Mouse (Mus musculus) cerebellum, adult 9-10 months (tissue): ENCODE results near the gene Sh3gl3.

Source experiments
- DNase-seq: peaks from one replicate; pipeline ENCODE4 v3.0.0; 2022

The Sh3gl3 gene

DNA sequence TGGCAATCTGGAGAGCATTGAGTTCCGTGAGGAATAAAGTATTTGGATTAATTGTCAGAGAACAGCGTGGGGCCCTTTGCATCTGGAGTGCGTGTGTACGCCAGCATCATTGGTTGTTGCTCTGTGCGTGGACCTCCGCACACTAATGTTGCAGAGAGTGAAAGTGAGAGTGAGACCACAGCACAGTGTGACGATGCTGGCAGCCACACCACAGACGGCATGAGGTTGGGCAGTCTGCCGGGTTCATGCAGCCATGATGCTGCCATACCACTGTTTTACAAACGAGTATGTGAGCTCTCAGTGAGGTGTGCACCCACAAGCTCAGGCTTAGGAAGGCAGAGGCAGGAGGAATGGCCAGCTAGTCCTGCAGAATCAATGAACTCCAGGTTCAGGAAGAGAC lies 120.4 kb downstream of the Sh3gl3 start:
- DNase-seq: no peak

DNA sequence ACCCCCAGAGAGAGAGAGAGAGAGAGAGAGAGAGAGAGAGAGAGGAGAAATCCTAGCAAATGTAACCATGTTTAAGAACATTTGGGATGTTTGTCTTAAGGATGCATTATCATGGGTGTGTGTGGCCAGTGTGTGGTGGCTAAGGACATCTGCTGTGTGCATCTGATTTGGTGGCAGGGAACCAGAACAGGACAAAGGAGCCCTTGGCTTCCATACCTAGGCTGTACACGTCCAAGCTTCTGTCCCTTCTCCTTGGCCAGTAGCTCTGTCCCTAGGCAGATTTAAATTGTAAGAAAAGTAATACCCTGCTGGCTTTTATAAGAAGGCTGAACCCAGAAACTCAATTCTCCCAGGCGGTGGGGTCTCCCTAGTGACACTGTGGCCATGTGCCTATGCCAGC lies 121.0 kb downstream of the Sh3gl3 start:
- no peak for DNase-seq

DNA sequence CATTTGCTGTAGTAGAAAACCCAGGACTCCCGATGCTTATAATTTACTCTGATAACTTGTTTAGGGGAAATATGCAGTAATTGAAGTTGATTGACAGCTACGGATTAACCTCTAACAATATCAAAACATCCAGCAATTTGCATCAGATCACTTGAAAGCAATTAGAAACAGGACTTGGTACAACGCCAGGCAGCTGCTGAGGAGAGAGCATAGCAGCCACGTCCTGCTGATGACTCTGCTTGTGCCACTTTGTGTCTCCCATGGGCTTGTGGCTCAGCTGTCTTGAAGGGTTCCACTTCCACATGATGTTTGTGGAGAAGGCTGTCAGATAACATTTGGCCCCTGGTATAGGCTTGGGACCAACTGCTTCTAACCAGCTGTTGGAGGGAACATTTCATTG lies 134.8 kb downstream of the Sh3gl3 start:
- DNase-seq: no peak

DNA sequence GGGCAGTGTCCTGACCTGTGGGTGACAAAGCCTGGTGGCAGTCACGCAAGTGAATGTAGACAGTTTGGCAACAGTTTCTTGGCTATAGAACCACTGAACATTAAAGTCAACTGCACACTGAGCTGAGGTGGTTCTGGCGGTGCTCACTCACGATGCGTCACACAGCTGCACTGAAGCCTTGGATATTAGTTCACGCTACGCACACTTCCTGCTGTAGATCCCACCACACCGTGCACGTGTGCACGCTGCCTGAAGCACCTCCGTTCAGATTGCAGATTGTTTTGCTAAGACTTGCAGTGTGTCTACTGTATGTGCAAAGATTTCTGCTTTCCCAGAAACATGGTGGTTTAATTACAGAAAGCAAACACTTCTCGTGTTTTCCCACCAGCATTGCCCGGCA lies 144.9 kb downstream of the Sh3gl3 start:
- no peak for DNase-seq

DNA sequence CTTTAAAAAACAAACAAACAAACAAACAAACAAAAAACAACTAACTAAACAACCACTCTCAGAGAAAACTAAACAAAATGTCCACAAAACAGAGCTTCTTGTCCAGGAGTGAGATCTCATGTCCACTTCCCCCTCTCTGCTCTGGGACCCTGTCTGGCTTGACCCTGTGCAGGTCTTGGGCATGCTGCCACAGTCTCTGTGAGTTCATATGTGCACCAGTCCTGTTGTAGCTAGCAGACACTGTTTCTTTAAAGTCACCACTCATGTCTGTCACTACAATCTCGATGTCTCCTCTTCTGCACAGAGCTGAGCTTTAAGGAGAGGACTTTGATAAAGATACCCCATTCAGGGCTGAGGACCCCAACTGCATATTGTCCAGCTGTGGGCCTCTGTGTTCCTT lies 153.0 kb downstream of the Sh3gl3 start:
- DNase-seq: no peak

DNA sequence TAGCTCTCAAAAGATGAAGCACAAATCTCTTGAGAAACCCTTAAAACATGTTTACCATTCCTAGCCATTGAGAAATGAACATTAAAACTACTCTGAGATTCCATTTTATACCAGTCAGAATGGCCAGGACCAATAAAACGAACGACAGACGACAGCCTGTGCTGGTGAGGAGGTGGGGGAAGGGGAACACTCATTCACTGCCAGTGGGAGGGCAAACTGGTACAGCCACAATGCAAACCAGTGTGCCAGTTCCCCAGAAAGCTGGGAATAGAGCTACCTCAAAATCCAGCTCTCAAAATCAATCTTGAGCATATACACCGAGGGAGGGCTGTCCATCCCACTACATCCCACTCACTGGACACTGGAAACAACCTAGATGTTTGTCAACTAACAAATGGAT lies 153.6 kb downstream of the Sh3gl3 start:
- DNase-seq: no peak

DNA sequence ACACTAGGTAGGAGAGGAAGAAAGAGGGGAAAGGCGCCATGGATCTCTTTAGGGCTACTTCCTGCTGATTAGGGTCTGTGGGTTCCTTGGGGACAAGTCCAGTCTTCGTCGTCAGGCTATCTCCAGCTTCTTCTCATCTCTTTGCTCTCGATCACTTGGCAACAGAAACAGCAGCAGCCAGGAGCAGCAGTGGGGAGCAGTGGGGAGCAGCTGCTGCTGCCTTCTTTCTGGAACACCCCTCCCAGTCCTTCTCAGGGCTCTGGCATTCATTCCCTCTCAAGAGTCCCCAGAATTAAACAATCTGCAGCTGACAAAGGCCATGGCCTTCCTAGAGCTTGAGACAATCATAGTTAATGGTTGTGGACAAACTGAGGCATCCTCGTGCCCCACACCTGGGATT lies 154.2 kb downstream of the Sh3gl3 start:
- DNase-seq: no peak

DNA sequence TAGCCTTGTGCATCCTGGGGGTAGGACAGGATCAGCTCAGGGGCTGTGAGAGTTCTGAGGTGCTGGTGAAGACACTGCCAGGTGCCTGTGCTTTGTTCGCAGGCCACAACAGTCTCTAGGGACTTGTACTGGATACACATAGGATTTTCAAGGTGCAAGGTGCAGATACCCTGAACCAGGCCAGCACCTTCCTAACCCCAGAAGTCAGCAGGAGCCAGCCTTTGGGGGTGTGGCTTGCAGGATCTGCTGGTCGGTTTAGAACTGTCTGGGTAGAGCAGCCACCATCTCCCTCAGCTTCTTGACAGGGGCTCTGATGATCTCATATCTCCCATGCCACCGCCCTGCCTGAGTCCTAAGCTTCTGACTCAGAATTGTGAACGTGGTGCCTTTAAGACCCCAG lies 156.2 kb downstream of the Sh3gl3 start:
- no peak for DNase-seq

DNA sequence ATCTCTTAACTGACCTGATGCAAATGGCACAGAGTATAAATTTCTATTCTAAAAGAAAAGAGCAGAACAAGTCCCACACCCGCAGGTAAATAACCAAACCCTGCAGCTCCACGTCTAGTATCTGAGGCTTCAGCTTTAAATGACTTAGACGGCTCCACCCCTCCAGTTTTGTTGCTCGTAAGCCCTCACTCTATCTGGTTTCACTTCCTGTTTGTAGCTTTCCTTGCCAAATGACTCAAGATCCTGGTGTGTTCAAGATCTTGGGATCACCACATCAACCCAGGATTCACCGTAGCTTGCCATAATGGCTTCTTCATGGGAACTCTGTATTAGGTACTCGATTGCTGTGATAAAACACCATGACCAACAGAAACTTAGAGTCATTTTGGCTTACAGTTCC lies 157.2 kb downstream of the Sh3gl3 start:
- DNase-seq: no peak

DNA sequence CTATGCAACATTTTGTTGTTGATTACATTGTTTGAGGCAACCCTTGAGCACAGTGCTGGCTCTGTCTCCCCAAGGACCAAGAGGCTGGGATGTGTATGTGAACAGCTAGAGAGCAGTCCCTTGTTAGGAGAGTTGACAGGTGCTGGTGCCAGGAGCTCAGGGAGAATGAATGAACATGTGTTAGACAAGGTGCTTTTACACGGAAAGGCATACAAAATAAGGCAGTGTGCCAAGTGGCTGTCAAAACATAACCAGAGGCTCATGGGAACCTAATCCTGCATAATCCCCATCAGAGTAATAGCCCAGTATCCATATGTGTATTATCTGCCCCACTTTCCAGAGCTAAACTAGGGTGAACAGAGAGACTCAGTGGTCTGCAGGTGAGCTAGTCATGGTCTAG lies 160.4 kb downstream of the Sh3gl3 start:
- no peak for DNase-seq

DNA sequence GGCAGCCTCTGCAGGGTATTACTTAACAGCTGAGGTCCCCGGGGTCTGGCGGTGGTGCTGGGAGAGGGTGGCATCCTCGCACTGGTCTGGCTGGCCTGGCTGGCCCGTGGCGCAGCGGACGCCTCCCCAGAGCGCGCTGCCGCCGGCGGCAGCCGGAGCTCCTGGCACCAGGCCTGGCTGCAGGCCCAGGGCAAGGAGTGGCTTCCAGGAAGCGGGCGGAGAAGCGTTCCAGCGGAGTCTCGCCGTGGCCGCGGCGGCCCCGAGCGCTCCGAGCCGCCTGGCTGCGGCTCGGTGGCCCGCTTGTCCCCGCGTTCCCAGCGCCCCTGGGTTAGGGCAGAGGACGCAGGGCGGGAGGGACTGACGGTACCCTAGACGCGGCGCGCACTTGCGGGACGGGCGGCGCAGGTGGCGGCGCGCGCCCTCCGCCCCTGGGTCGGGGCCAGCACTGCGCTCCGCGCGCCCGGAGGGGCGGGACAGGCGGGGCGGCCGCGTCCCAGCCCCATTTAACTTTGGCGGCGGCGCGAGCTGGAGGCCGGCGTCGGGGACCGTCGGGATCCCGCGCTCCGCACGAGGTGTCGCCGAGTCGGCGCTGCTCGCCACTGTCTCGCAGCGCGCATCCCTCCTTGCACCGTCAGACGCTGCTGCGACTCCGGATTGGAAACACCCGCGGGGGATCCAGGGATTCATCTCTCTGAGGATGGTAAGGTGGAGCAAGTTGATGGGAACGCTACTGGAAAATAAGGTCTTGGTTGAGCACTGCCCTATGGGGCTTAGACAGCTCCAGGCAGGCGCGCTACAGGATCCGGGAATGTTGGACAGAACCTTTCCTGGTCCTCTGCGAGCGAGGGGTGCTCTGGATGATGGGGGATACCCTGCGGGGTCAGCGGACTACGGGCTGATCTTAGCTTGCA lies 161.8 kb downstream of the Sh3gl3 start, which contains the start of gene Adamtsl3:
Gene Adamtsl3 (plus strand): TSS at position 484 of the 911 bp plus-strand sequence.
- no peak for DNase-seq

DNA sequence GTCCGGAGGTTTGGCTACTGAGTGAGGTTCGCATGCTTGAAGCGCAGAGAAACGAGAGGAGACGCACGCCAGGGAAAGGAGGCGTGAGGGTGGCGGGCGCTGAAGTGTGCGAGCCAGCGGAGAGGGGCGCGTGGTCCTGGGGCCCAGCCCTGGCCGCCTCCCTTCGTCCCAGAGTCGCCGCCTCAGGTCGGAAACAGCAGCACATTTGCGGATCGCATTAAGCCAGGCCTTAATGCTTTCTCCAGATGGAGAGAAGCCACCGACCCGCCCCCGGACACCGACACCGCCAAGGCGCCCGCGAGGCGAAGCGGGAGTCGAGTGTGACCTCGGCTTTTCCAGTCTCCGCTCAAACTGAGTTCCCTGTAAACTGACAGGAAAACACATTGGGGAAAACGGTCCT lies 162.5 kb downstream of the Sh3gl3 start:
- DNase-seq: no peak

DNA sequence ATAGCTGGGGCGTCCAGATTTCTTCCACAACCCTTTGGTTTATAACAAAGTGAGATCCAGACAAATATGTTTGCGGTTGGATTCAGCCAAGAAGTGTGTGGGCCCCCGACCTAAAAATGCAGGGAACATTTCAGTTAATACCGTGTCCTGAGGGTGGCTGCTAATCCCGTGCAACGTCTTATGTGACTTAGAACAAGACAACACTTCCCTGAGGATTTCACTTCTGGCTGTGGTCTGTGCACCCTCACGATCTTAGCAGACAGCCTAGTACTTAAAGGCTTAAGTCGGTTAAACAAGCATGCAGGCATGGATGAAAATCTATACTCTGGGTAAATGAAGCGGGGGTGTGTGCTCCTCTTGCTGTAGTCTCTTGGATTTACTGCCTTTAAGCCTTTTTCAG lies 164.5 kb downstream of the Sh3gl3 start:
- no peak for DNase-seq

DNA sequence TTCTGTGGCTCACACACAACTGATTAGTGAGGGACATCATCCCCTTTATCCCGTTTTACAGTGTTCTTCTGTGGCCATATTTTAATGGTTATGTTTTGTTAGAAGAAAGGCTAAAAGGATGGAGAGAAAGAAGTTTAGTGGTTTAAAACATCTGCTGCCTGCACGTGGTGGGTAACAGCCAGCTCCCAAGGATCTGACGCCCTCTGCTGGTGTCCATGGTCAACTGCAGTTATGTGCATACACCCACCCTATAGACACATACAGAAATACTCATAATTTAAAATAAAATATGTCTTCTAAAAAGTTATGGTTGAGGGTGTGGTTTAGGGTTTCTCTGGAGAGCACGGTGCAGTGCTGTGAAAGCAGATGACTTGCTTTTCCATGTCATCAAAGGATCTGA lies 164.9 kb downstream of the Sh3gl3 start:
- DNase-seq: no peak

DNA sequence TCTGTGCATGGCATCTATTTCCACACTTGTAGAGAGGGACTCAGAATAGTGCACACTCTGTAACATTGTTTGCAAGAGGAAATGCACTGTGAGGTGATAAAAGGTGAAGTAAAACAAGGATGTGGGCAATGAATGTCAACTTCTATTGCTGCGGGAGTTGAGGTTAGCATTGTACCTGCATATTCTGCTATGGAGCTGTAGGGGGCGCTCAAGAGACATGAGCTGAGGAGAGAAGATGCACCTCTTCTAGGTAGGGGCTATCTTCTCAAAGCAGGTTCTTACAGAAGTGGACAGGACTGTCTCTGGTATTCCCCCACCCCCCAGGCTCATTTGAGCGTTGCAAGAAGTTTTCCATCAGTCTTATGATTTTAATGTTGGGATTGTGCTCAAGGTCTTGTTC lies 165.6 kb downstream of the Sh3gl3 start:
- no peak for DNase-seq

DNA sequence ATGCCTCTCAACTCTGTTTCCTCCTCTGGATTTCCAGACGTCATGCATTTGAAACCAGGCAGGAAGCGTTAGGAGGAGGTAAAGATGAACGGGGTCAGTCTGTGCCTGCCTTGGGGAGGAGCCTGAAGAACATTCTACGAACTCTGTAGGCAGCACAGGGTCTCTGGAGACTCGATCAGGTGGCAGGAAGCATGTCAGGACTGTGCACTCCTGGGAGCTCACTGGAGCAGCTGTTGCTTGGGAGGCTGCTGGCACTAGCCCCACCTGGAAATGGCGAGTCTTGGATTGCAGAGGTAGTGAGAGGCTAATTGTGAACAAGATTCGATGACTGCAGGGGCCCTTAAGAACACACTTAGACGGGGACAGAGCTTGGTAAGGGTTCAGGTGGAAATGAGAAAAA lies 167.8 kb downstream of the Sh3gl3 start:
- DNase-seq: no peak

DNA sequence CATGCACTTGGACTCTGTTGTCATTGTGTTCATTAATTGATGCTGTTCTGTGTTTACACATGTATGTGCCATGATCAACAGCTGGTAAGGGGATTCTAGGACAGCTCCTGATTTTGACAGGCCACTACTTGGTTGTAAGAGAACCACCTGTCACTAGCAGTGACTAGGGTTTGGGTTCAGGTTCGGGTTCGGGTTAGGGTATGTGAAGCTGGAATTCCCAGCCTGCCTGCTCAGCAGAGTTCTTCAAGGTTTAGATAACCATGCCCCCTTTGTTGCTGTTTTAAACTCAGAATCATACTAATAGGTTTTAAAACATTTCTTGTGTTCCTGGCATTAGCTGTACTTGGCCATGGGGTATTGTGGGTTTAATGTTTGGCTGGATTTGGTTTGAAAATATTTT lies 173.1 kb downstream of the Sh3gl3 start:
- DNase-seq: no peak

DNA sequence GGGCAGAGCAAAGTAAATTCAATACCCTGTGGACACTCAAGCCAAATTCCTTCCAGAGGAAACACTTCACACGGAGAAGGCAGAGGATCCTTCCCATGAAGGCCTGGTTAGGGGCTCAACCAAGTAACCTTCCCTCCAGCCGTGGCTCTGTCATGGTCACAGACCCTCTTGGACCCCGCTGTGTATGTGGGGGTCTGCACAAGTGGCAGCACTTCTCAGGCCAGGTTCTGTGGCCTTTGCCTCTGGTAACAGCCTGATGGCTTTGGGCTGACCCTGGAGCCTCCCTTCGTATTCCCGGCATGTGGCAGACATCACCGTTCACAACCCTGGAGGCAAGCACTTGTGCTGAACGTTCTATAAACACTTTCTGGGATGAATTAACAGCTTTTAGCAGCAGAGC lies 176.2 kb downstream of the Sh3gl3 start:
- no peak for DNase-seq

DNA sequence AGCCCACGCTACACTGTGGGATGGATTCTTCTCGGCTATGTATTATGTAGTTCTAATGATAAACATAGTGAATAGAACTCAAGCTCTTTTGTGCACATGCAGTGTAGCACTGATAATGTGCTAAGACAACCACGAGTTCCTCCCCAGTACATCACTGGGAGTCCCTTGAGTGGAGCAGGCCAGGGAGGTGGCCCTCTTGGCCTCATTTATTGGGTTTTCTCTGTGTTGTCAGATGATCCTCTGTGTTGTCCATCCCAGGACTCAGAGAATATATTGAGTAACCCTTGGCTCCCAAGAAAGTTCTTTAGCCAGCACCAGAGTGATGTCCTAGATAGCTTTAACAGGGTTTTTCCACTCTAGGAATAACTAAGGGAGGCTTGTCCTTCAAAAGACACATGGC lies 176.8 kb downstream of the Sh3gl3 start:
- DNase-seq: no peak
